ENCODE assay signal across 8 mouse cellular contexts in genomic region chr17:74073067-74073466, GRCm38 (mm10). TPM values are rescaled to one million over a fixed set of nuclear protein-coding genes. Genes with fewer than 3 reads are reported as not detected.
"Had no signal": no experiment of that assay in that cellular context is flagged by ENCODE, and none has a peak within 500 bp of the region (broad histone marks: within the 10 kb centered on the region; RNA-seq: fewer than 3 reads in every experiment).

No protein-coding gene starts in this region.

RNA-seq across cellular contexts. Expression of gene Srd5a2, which starts 25.4 kb away (rescaled TPM):
- total RNA-seq: neutrophil, adult 5-6 weeks had no signal
- polyA plus RNA-seq: small intestine, adult 2 months; spleen, adult 2 months; stomach, embryonic 14.5 days; stomach, embryonic 15.5 days; stomach, embryonic 16.5 days; stomach, postnatal 0 days; thymus, postnatal 0 days had no signal
